ENCODE assay signal across 13 mouse cellular contexts in the genomic region with DNA sequence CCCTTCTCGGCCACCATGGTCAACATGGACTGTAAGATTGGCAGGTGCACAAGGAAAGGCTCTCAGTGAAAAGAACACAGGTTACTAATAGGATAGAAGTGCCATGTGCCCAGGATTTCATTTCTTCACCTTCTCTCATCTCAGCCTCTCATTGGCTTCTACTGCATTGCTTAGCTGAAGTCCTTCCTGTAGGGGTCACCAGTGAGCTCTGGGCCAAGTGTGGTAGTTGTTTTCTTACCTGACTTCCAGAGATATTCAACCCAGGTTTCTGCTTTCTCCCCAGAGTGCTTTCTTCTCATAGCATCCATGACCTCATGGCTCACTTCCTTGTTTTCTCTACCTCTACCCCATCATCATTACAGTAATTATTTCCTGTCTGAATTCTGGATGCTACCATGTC.
DNase-seq lines count a peak whose midpoint lies in the region; ATAC-seq and TF ChIP-seq lines count a peak whose summit lies in the region.
"Had no signal": no experiment of that assay in that cellular context is flagged by ENCODE, and none has a peak within 500 bp of the region (broad histone marks: within the 10 kb centered on the region; RNA-seq: fewer than 3 reads in every experiment).

No protein-coding gene starts in this region.

- no peak overlapping the region for H3K4me2 ChIP-seq in heart, embryonic 11.5 days
- H3K4me2 ChIP-seq: forebrain, embryonic 12.5 days; heart, embryonic 15.5 days; lung, embryonic 15.5 days had no signal

- H3K79me2 ChIP-seq in heart, adult 2 months (replicated peaks; ENCODE audit: control insufficient read depth, insufficient read depth, low read length), result no peaks in the 10 kb centered on the region

- no peaks in the 10 kb centered on the region for H3K9me3 ChIP-seq in heart, embryonic 11.5 days (replicated peaks; ENCODE audit: control insufficient read depth, low read length)
- H3K9me3 ChIP-seq: forebrain, embryonic 12.5 days; heart, embryonic 15.5 days; lung, embryonic 15.5 days had no signal

- H3K27ac ChIP-seq in heart, adult 2 months, result no peak overlapping the region
- no peak overlapping the region for H3K27ac ChIP-seq in heart, embryonic 11.5 days (ENCODE audit: low read depth, low read length)
- H3K27ac ChIP-seq: forebrain, embryonic 12.5 days; heart, embryonic 15.5 days; lung, embryonic 15.5 days had no signal

- no peaks in the 10 kb centered on the region for H3K36me3 ChIP-seq in heart, adult 2 months (ENCODE audit: control insufficient read depth, insufficient read depth, low read length)
- H3K36me3 ChIP-seq in heart, embryonic 11.5 days (ENCODE audit: control insufficient read depth, insufficient read depth, low read length), result no peaks in the 10 kb centered on the region
- H3K36me3 ChIP-seq: forebrain, embryonic 12.5 days; heart, embryonic 15.5 days; lung, embryonic 15.5 days had no signal

- H3K4me1 ChIP-seq in heart, adult 2 months (ENCODE audit: control insufficient read depth, insufficient read depth, low read length), result no peaks in the 10 kb centered on the region
- no peaks in the 10 kb centered on the region for H3K4me1 ChIP-seq in heart, embryonic 11.5 days (ENCODE audit: control insufficient read depth, insufficient read depth, low read length)
- H3K4me1 ChIP-seq: forebrain, embryonic 12.5 days; heart, embryonic 15.5 days; lung, embryonic 15.5 days had no signal

- H3K4me3 ChIP-seq in heart, adult 2 months, result no peak overlapping the region
- H3K4me3 ChIP-seq in heart, embryonic 11.5 days (ENCODE audit: low read depth, low read length), result no peak overlapping the region
- H3K4me3 ChIP-seq: forebrain, embryonic 12.5 days; heart, embryonic 15.5 days; lung, embryonic 15.5 days had no signal

- TF ChIP-seq EP300 in heart, adult 2 months (IDR thresholded peaks at IDR 0.05; ENCODE audit: insufficient read depth, low read depth, low read length), result no peak

- peak; percentile 36 for TF ChIP-seq CTCF in heart, adult 2 months (IDR thresholded peaks at IDR 0.05)

- H3K27me3 ChIP-seq in heart, adult 2 months (ENCODE audit: control insufficient read depth, insufficient read depth, low read length), result no peaks in the 10 kb centered on the region
- H3K27me3 ChIP-seq in heart, embryonic 11.5 days (ENCODE audit: control insufficient read depth, insufficient read depth, low read length), result no peaks in the 10 kb centered on the region
- H3K27me3 ChIP-seq: forebrain, embryonic 12.5 days; heart, embryonic 15.5 days; lung, embryonic 15.5 days had no signal

- DNase-seq in heart, adult 2 months, result no peak
- peak; percentile 40 for DNase-seq in 3T3-L1 (ENCODE audit: low read depth, low spot score)
- DNase-seq in R1 (ENCODE audit: low read depth, low spot score), result peak; percentile 69
- peak; percentile 28 for DNase-seq in lung, postnatal 25 days (ENCODE audit: low spot score)
- DNase-seq in frontal cortex, postnatal 25 days (ENCODE audit: low spot score in 2 of 2), result no peak
- DNase-seq in embryo, embryonic 11 days, result no peak
- DNase-seq in layer of hippocampus, postnatal 25 days (ENCODE audit: extremely low spot score in 1 of 2, low spot score in 1 of 2), result no peak
- DNase-seq: cerebellum, adult 9-10 months; layer of hippocampus, adult 9-11 months had no signal

- intact Hi-C loops in heart, adult 2 months (cut with DNase I), result no loop called here

- TF ChIP-seq POLR2A in heart, adult 2 months (IDR thresholded peaks at IDR 0.05; ENCODE audit: insufficient read depth, low read depth, low read length), result no peak

- WGBS in heart, adult 2 months, result 83% methylated on average over 1 of the region's 1 CpGs
- WGBS in heart, embryonic 11.5 days (ENCODE audit: insufficient replicate concordance), result 69% methylated on average over 1 of the region's 1 CpGs

- H3K9ac ChIP-seq in heart, adult 2 months (ENCODE audit: low read depth, low read length), result no peak overlapping the region
- no peak overlapping the region for H3K9ac ChIP-seq in heart, embryonic 11.5 days (ENCODE audit: low read depth, low read length)
- H3K9ac ChIP-seq: forebrain, embryonic 12.5 days; heart, embryonic 15.5 days; lung, embryonic 15.5 days had no signal

- ATAC-seq in heart, embryonic 11.5 days (replicated peaks; ENCODE audit: insufficient number of reproducible peaks, low FRiP score, low TSS enrichment), result no peak

Comparison
In these comparisons a context has a peak if more than half of its experiments do, and no peak if none do; other contexts are left out.
1. DNase-seq: peak in 3T3-L1 (single experiment), R1 (single experiment) and lung, postnatal 25 days (single experiment); none in heart, adult 2 months (0 of 2), frontal cortex, postnatal 25 days (0 of 2), embryo, embryonic 11 days (single experiment) and layer of hippocampus, postnatal 25 days (0 of 2).